Mouse (Mus musculus) c-Kit-positive CD71-negative TER-119-negative erythroid progenitor cells, embryonic 14.5 days (primary cell): ENCODE results near the gene Itgb5.

Experiments
- DNase-seq: peaks from one replicate; pipeline ENCODE4 v3.0.0-alpha.2; 2013; ENCODE audit warnings: low read depth

Gene Itgb5

GRCm38 (mm10) chr16:33878041-33878783, 48.7 kb downstream of the Itgb5 start:
- DNase-seq: no peak

GRCm38 (mm10) chr16:33879031-33879430, 49.6 kb downstream of the Itgb5 start:
- no peak for DNase-seq

DNA sequence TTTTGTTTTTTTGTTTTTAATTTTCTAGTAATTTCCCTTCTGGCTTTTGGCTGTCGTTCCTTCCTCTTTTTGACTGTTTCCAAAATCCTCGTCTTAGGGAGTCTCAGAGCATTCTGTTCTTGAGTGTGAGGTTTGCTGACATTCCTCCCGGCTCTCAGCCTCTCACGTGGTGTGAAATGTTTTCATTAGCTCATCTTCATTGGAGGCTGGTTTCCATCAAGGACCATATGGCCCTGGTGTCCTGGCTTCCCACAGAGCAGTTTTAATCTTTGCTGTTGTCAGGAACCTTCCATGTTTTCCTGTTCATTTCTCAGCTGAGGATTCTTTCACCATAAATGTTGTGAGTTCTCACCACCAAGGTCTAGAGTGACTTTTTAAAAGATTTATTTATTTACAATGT, 50.1 kb downstream of the Itgb5 start:
- no peak for DNase-seq

DNA sequence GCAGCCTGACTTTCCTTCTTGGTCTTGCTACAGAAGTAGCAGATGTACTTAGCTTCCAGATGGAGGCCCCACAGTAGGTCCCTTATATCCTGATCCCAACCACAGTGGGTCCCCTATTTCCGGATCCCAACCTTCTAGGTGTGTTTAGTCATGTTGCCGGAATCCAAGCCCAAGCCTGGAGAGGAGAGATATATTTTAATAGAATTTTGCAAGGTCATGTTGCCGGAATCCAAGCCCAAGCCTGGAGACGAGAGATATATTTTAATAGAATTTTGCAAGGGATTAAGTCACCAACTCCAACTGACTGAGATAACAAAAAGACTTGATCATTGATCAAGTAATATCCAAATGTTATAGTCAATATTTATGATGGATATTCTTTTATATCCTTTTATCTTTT, 51.3 kb downstream of the Itgb5 start:
- no peak for DNase-seq

DNA sequence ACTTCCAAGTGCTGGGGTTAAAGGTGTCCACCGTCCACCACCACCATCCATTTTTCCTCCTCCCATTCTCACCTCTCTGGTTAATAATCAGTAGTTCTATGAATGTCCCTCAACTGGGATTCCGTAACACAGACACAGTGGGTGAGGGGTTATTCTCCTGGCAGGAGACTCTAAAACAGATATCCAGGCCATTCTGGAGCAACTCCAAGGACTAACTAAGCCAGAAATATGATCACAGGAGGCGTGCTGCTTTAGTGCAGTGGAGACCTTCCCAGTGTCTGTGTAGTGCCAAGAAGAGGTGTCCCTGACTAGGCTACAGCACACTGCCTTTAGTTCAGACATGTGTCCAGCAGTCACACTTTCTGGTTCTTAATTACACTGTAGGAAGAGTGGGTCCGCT, 53.1 kb downstream of the Itgb5 start:
- DNase-seq: no peak

DNA sequence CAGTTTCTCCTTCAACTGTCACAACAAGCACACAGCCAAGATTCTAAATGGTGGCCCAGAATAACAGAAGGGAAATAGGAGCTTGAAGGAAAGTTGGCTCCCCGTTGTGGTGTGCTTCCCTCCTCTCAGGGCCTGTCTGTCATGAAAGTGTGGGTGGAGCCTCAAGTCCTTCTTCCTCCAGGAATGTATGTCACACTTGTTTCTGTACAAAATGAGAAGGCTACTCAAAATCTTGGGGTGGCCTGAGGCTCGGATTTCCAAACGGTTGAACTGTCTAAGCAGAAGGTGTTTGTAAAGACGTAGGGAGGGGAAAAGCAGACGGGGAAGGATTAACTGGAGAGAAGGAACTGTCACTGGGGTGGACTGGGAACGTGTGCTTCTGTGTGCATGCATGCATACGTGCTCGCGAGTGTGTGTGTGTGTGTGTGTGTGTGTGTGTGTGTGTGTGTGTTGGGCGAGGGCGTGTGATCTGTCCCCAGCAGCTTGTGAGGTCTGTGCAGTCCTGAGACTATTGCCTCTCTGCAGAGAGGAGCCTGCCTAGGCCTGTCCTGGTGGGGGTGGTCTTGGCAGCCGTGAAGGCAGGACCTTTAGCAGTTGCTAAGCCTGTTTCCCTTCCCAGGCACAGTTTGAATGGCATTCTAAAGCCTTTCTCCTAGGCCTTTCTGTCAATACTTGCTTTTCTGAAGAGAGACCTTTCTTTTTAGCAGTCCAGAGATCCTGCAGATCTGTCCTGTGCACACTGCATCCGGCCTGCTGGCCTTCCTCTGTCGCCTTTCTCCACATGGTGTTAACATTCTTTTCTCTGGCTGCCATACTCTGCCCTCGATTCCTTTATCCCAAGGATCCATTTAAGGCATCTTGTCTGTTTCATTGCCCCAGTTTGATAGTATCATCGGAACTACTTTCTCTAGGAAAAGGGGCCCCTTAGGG, 53.8 kb downstream of the Itgb5 start:
- no peak for DNase-seq

DNA sequence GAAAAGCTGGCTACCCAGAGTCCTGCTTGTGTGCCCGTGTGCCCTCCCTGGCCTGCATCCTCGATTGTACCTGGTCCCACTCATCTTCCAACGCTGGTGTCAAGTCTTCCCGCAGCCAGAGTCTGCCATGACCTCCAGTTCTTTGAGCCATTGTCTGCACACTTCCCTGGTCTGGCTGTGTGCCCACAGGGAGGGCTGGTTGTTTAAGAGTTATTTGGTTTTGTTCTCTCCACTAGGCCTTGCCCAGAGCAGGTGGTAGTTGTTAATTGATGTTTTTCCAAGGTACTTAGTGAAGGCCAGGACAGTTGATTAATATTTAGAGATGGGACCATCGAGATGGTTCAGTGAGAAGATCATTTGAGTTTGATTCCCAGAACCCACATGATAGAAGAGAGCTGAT, 54.7 kb downstream of the Itgb5 start:
- DNase-seq: no peak

- no peak for DNase-seq
Measured at GRCm38 (mm10) chr16:33885021-33885471, 55.6 kb downstream of the Itgb5 start.

DNA sequence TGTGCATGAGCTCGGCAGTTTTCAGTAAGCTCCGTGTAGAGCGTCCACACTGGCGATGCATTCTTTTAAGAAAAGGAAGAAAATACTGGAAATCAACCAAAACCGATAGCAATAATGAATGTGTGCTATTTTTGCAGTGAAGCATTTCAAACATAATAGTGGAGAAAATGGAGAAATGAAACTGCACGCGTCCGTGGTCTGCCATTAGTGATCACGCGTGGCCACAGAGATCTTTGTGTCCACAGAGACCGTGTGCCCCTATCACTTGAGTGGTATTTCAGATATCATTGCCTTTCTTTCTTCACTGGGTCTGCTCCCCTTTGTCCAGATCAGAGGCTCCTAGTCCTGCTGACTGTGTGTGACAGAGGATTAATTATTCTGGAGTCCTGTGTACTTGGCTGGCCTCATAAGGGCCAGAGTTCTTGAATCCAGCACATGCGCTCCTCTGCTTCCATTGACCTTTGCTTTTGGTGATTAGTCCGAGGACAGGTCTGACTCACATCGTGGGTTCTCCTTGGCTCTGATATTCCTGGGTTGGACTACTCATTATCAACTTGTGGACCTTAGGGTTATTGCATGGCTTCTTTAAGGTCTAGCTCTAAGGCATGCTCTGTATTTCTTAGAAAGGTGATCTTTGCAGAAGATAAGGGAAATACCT, 56.3 kb downstream of the Itgb5 start:
- DNase-seq: no peak

GRCm38 (mm10) chr16:33886665-33887064, 57.2 kb downstream of the Itgb5 start:
- DNase-seq: no peak

DNA sequence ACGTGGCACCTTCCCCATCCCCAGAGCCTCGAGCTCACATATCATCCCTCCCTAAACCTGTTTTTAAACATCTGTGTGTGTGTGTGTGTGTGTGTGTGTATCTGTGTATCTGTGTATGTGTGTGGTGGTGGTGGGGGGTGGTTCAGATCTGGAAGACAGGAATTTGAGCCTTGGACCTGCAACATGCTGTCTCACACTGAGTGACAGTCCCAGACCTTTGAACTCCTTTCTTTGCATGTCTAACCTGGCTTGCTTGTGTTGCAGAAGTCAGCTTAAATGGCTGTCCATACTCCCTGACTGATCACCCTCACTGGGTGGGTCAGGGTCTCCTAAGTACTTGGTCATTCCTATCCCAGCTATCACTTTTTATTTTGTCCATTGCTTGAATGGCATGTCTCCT, 58.5 kb downstream of the Itgb5 start:
- no peak for DNase-seq

DNA sequence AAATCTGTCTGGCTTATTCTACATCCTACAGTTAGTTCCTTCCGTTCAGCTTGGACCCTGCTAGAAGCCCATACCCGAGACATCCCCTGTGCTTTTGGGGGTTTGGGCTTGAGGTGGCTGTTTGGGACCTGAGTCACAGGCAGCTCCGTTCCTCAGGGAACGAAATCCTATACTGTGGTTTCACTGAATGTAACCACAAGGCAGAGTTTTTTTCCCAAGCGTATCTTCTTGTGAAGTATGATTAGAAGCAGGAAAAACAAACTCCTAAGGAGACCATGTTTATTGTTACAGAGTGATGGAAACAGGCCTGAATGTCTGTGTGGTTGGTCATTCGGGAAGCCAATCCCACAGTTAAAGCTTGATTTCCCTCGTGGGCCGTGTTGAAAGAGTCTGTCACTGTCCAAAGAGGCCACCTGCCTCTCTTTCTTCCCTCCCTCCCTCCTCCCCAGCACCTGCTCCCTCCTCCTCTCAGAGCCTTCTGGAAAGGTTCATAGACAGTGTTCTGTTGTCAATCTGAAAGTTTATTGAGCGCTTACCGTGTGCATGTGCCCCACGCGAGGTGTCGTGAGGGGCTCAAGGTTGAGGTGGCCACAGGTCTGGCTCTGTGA, 59.6 kb downstream of the Itgb5 start:
- DNase-seq: no peak

GRCm38 (mm10) chr16:33891099-33891498, 61.6 kb downstream of the Itgb5 start:
- no peak for DNase-seq

GRCm38 (mm10) chr16:33891561-33892281, 62.3 kb downstream of the Itgb5 start:
- DNase-seq: peak; percentile 24

GRCm38 (mm10) chr16:33892539-33892938, 63.1 kb downstream of the Itgb5 start:
- DNase-seq: no peak

- DNase-seq: no peak
Measured at GRCm38 (mm10) chr16:33893796-33894195, 64.3 kb downstream of the Itgb5 start.

DNA sequence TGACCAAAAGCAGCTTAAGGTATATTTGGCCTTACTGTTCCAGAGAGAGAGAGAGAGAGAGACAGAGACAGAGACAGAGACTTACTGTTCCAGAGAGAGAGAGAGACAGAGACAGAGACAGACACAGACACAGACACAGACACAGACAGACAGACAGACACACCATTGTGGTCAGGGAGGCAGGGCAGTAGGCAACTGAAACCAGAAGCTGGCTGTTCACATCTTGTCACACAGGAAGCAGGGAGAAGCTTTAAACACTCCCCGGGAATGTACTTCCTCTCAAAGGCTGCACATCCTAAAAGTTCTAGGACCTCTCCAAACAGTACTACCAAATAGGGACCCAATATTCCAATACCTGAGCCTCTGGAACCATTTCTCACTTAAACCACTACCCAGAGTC, 65.0 kb downstream of the Itgb5 start:
- no peak for DNase-seq

DNA sequence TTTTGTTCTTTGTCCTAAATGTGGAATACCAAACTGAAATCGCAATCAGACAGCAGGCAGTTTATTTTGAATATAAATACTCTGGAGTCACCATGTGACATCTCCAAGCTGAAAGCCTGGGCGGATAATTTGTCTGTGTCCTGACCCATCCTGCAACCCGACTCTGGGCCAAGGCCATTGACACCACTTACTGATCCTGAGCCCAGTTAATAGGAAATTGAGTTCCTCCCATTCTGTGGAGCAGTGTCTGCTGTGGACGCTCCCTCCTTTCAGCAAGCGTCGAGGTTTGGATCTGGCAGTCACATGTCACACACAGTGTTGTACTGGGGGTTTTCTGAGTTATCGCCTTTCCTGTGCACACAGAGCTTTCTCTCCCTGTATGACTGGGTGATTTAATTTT, 66.2 kb downstream of the Itgb5 start:
- no peak for DNase-seq

DNA sequence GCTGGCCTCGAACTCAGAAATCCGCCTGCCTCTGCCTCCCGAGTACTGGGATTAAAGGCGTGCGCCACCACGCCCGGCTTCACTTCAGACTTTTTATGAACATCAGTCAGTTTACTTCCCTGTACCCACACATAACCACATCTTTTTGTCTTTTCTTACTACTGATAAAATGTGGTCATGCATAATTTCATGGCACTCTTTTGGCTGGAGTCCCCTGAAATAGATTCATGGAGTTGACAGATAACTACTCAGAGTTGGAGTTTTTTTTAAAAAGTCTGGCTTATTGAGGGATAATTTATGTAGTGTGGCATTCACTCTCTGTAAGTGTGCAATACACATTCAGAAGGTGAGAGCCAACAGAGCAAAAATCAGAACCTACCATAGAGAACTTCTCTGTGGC, 67.3 kb downstream of the Itgb5 start:
- DNase-seq: no peak

- no peak for DNase-seq
Measured at GRCm38 (mm10) chr16:33903664-33904441, 74.4 kb downstream of the Itgb5 start.

DNA sequence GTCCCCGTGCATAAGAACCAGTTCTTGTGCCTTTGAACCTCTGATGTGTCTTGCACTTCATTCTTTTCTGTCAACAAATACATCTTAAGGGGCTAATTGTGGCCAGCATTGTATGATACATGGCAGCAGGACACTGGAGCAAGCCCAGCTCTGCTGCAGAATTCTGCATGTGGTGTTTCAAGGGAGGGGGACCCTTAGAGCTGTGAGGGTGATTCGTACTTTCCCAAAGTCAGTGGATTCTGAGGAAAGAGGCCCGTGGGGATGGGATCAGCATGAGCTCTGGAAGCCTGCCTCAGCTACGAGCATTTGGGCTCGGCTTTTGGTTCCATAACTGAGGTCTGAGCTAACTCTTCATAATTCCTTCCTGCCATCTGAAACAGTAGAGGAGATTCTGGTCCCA, 75.1 kb downstream of the Itgb5 start:
- DNase-seq: no peak
